7 mouse cellular contexts compared by ENCODE assay signal in the genomic region with DNA sequence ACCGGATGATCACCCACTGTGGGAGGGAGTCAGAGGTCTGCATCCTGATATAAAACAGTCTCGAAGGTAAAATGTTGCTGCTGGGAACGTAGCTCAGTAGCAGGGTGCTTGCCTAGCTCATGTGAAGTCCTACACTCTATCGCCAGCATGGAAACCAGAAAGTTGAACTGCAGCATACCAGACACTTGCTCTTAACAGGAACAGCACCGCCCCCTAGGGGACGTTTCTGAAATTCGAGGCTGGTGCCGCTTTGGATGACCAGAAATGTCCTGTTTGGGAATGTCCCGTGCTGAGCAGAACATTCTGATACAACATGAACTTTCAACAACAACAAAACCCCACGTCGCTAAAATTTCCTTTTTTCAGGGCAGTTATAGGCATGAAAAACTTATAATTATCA. TPM values are rescaled to one million over a fixed set of nuclear protein-coding genes. Genes with fewer than 3 reads are reported as not detected.
DNase-seq lines count a peak whose midpoint lies in the region; ATAC-seq and TF ChIP-seq lines count a peak whose summit lies in the region.

No protein-coding gene starts in this region.

- H3K4me3 ChIP-seq in ES-E14 (ENCODE audit: insufficient read depth in 1 of 2, low read depth in 1 of 2, low read length in 2 of 2, poor library complexity in 1 of 2, severe bottlenecking in 1 of 2): no peak overlapping the region
- H3K4me3 ChIP-seq in embryonic facial prominence, embryonic 14.5 days (ENCODE audit: low read depth, low read length): no peak overlapping the region

- in situ Hi-C loops in ES-E14 (cut with MboI; ENCODE audit: low sequenced_read_pairs in 2 of 2, unreplicated experiment in 2 of 2): loop anchor here (5.0 kb wide), 2 partner anchors 109 to 119 kb away; no protein-coding TSS in a partner anchor

- no peaks in the 10 kb centered on the region for H3K27me3 ChIP-seq in embryonic facial prominence, embryonic 14.5 days (replicated peaks; ENCODE audit: control insufficient read depth, insufficient read depth, low read length)

- no peak overlapping the region for H3K4me2 ChIP-seq in embryonic facial prominence, embryonic 14.5 days (ENCODE audit: low read depth, low read length)

- H3K9ac ChIP-seq in ES-E14 (ENCODE audit: insufficient read depth, low read depth, low read length, poor library complexity, severe bottlenecking): no peak overlapping the region
- H3K9ac ChIP-seq in embryonic facial prominence, embryonic 14.5 days (ENCODE audit: low read depth, low read length): no peak overlapping the region

- WGBS in embryonic facial prominence, embryonic 14.5 days: 6% methylated on average over 11 of the region's 11 CpGs

- DNase-seq in ES-E14 (ENCODE audit: low read depth, low spot score): peak; percentile 90
- DNase-seq in adrenal gland, postnatal 14 days: peak; percentile 96
- peak; percentile 96 for DNase-seq in embryonic facial prominence, embryonic 14.5 days (ENCODE audit: low spot score)
- peak; percentile 94 to 97 for DNase-seq in heart, postnatal 10 days
- DNase-seq in left cerebral cortex, adult 8-10 months (ENCODE audit: low spot score in 2 of 2): peak; percentile 79
- DNase-seq in spleen, postnatal 14 days (ENCODE audit: low spot score in 2 of 2): peak; percentile 80 to 90

- no peaks in the 10 kb centered on the region for H3K9me3 ChIP-seq in ES-E14 (ENCODE audit: control insufficient read depth, insufficient read depth, low read depth, low read length)
- H3K9me3 ChIP-seq in embryonic facial prominence, embryonic 14.5 days (ENCODE audit: control insufficient read depth, low read length): no peaks in the 10 kb centered on the region

- peaks cover 0 to 13% of the 10 kb centered on the region in 2 experiments; a peak in 2 of 4 replicates for H3K4me1 ChIP-seq in ES-E14 (ENCODE audit: control insufficient read depth in 2 of 2, insufficient read depth in 2 of 2, low read length in 2 of 2, poor library complexity in 1 of 2)
- no peaks in the 10 kb centered on the region for H3K4me1 ChIP-seq in embryonic facial prominence, embryonic 14.5 days (ENCODE audit: control insufficient read depth, insufficient read depth, low read length)

- intact Hi-C loops in heart, postnatal 10 days (cut with DNase I): loop anchor here (1.0 kb wide), 1 partner anchor 102 kb away; no protein-coding TSS in a partner anchor

- no peaks in the 10 kb centered on the region for H3K36me3 ChIP-seq in ES-E14 (ENCODE audit: control insufficient read depth, insufficient read depth, low read length, poor library complexity, severe bottlenecking)
- H3K36me3 ChIP-seq in embryonic facial prominence, embryonic 14.5 days (ENCODE audit: control insufficient read depth, insufficient read depth, low read length): no peaks in the 10 kb centered on the region

- no peak overlapping the region for H3K27ac ChIP-seq in ES-E14 (ENCODE audit: insufficient read depth, low read depth, low read length, poor library complexity, severe bottlenecking)
- no peak overlapping the region for H3K27ac ChIP-seq in embryonic facial prominence, embryonic 14.5 days (replicated peaks; ENCODE audit: low read depth, low read length)

- ATAC-seq in embryonic facial prominence, embryonic 14.5 days (ENCODE audit: low read depth): peak; percentile 13; the same call in 1 of the 2 replicates
- peak; percentile 43 for ATAC-seq in megakaryocyte progenitor cell, adult 5-6 weeks (replicated peaks; ENCODE audit: poor library complexity)

TF ChIP-seq in ES-E14, 5 proteins besides CTCF, POLR2A, EP300 and RAD21:
- TF ChIP-seq MAFK (IDR thresholded peaks at IDR 0.05; ENCODE audit: insufficient read depth, low read depth, low read length): no peak
- no peak for TF ChIP-seq CHD2 (IDR thresholded peaks at IDR 0.05; ENCODE audit: low read depth, low read length)
- TF ChIP-seq HCFC1 (IDR thresholded peaks at IDR 0.05; ENCODE audit: borderline replicate concordance, insufficient read depth, low read length): no peak
- TF ChIP-seq ZC3H11A (IDR thresholded peaks at IDR 0.05; ENCODE audit: borderline replicate concordance, low read depth, low read length): peak; percentile 72; the same call in 1 of the 2 replicates
- TF ChIP-seq ZNF384 (IDR thresholded peaks at IDR 0.05; ENCODE audit: low read depth, low read length): 0 out of 2 replicates have a peak, but pooled peaks have one; percentile 29

RNA-seq across cellular contexts. Expression of gene Slc25a39, which starts 4.0 kb away (rescaled TPM):
- 152 and 175 TPM in 2 replicates for total RNA-seq in ES-E14 (2012; rRNA removed)
- 373 and 415 TPM in 2 replicates for total RNA-seq in adrenal gland, postnatal 14 days (2021)
- polyA plus RNA-seq in embryonic facial prominence, embryonic 14.5 days (2014; fragmentation: Nextera tagmentation; extraction: Ambion mirVana): 190 and 194 TPM in 2 replicates
- 100 to 1,000 TPM; 155 to 156 TPM for total RNA-seq in heart, postnatal 10 days (2021)
- 10 to 100 TPM; 64.1 to 75.4 (median 68.9) TPM for total RNA-seq in left cerebral cortex, adult 8-10 months (2022)
- total RNA-seq in megakaryocyte progenitor cell, adult 5-6 weeks (2015): 95.5 and 124 TPM in 2 replicates
- 48.7 and 52.7 TPM in 2 replicates for total RNA-seq in megakaryocyte progenitor cell, adult 5-6 weeks (2017)

RNA-seq across cellular contexts. Expression of gene Grn, which starts 18.4 kb away (rescaled TPM):
- 81.5 and 154 TPM in 2 replicates for total RNA-seq in ES-E14 (2012; rRNA removed)
- total RNA-seq in adrenal gland, postnatal 14 days (2021): 180 and 194 TPM in 2 replicates
- polyA plus RNA-seq in embryonic facial prominence, embryonic 14.5 days (2014; fragmentation: Nextera tagmentation; extraction: Ambion mirVana): 121 and 129 TPM in 2 replicates
- total RNA-seq in heart, postnatal 10 days (2021): 100 to 1,000 TPM; 189 to 192 TPM
- 100 to 1,000 TPM in 2 of 4 experiments, 10 to 100 TPM in 2; 51.6 to 142 (median 80.2) TPM for total RNA-seq in left cerebral cortex, adult 8-10 months (2022)
- total RNA-seq in megakaryocyte progenitor cell, adult 5-6 weeks (2015): 119 and 136 TPM in 2 replicates
- total RNA-seq in megakaryocyte progenitor cell, adult 5-6 weeks (2017): 44.0 and 45.4 TPM in 2 replicates

RNA-seq across cellular contexts. Expression of gene Rundc3a, which starts 18.5 kb away (rescaled TPM):
- total RNA-seq in ES-E14 (2012; rRNA removed): 6.7 and 15.9 TPM in 2 replicates
- total RNA-seq in adrenal gland, postnatal 14 days (2021): 31.3 and 31.6 TPM in 2 replicates
- 7.1 and 7.8 TPM in 2 replicates for polyA plus RNA-seq in embryonic facial prominence, embryonic 14.5 days (2014; fragmentation: Nextera tagmentation; extraction: Ambion mirVana)
- under 1 TPM; 0.29 to 0.32 TPM for total RNA-seq in heart, postnatal 10 days (2021)
- total RNA-seq in left cerebral cortex, adult 8-10 months (2022): 100 to 1,000 TPM; 433 to 468 (median 439) TPM
- total RNA-seq in megakaryocyte progenitor cell, adult 5-6 weeks (2015): not detected in 2 replicates
- total RNA-seq in megakaryocyte progenitor cell, adult 5-6 weeks (2017): not detected in 2 replicates

RNA-seq across cellular contexts. Expression of gene Fam171a2, which starts 35.8 kb away (rescaled TPM):
- total RNA-seq in ES-E14 (2012; rRNA removed): 6.7 and 13.1 TPM in 2 replicates
- total RNA-seq in adrenal gland, postnatal 14 days (2021): 8.2 and 9.6 TPM in 2 replicates
- 6.8 and 10.7 TPM in 2 replicates for polyA plus RNA-seq in embryonic facial prominence, embryonic 14.5 days (2014; fragmentation: Nextera tagmentation; extraction: Ambion mirVana)
- 10 to 100 TPM; 20.0 to 23.8 TPM for total RNA-seq in heart, postnatal 10 days (2021)
- 100 to 1,000 TPM in 2 of 4 experiments, 10 to 100 TPM in 2; 88.3 to 104 (median 96.8) TPM for total RNA-seq in left cerebral cortex, adult 8-10 months (2022)
- total RNA-seq in megakaryocyte progenitor cell, adult 5-6 weeks (2015): 0.05 and 0.07 TPM in 2 replicates
- 0.04 and 0.24 TPM in 2 replicates for total RNA-seq in megakaryocyte progenitor cell, adult 5-6 weeks (2017)

RNA-seq across cellular contexts. Expression of gene Slc4a1, which starts 45.7 kb away (rescaled TPM):
- 0.18 and 0.21 TPM in 2 replicates for total RNA-seq in ES-E14 (2012; rRNA removed)
- 17.5 and 72.4 TPM in 2 replicates for total RNA-seq in adrenal gland, postnatal 14 days (2021)
- 6.0 and 6.8 TPM in 2 replicates for polyA plus RNA-seq in embryonic facial prominence, embryonic 14.5 days (2014; fragmentation: Nextera tagmentation; extraction: Ambion mirVana)
- 10 to 100 TPM in 1 of 2 experiments, 1 to 10 TPM in 1; 3.5 to 13.0 TPM for total RNA-seq in heart, postnatal 10 days (2021)
- under 1 TPM in 3 of 4 experiments, not detected in 1; 0.08 to 0.41 (median 0.24) TPM for total RNA-seq in left cerebral cortex, adult 8-10 months (2022)
- total RNA-seq in megakaryocyte progenitor cell, adult 5-6 weeks (2015): 1.1 and 2.0 TPM in 2 replicates
- 0.61 and 0.62 TPM in 2 replicates for total RNA-seq in megakaryocyte progenitor cell, adult 5-6 weeks (2017)

Comparison
In these comparisons a context has a peak if more than half of its experiments do, and no peak if none do; other contexts are left out.
1. RNA of gene Rundc3a, which starts 18.5 kb away (total RNA-seq): 433 to 468 TPM in left cerebral cortex, adult 8-10 months; 31.3 to 31.6 TPM in adrenal gland, postnatal 14 days, 6.7 to 15.9 TPM in ES-E14, 0.29 to 0.32 TPM in heart, postnatal 10 days and not detected in megakaryocyte progenitor cell, adult 5-6 weeks; every median in the first group is over 10 times any median in the second.
2. Peak in every context shown above with its lines, with median percentiles within 50 percentile points of each other: DNase-seq.